Mouse (Mus musculus) thymus, adult 2 months (tissue): ENCODE data around the gene Gpnmb. TPM values are rescaled to one million over a fixed set of nuclear protein-coding genes. Genes with fewer than 3 reads are reported as not detected.

Experiments
- DNase-seq: peaks from one replicate; pipeline ENCODE4 v3.0.0; 2021
- H3K27ac ChIP-seq: fragments of 200-500 bp; 2 replicates; pipeline ENCODE4 v1.5.1; 2012; ENCODE audit warnings: low read length, control low read depth; ENCODE audit not compliant: control insufficient read depth, insufficient read depth
- H3K27me3 ChIP-seq: fragments of 200-500 bp; 2 replicates; pipeline ENCODE4 v1.6.1; 2012; ENCODE audit warnings: mild to moderate bottlenecking, low read length, moderate library complexity, mixed read lengths; ENCODE audit not compliant: control insufficient read depth, insufficient read depth
- H3K36me3 ChIP-seq: fragments of 200-500 bp; 2 replicates; pipeline ENCODE4 v1.6.1; 2012; ENCODE audit warnings: mild to moderate bottlenecking, low read length, moderate library complexity; ENCODE audit not compliant: control insufficient read depth, insufficient read depth
- H3K4me1 ChIP-seq: fragments of 200-500 bp; replicated peaks from 2 replicates; pipeline ENCODE4 v1.6.1; 2012; ENCODE audit warnings: low read length; ENCODE audit not compliant: control insufficient read depth, insufficient read depth
- H3K4me3 ChIP-seq: fragments of 200-500 bp; 2 replicates; pipeline ENCODE4 v1.5.1; 2012; ENCODE audit warnings: mild to moderate bottlenecking, low read length, control low read depth, moderate library complexity; ENCODE audit not compliant: control insufficient read depth, insufficient read depth
- CTCF ChIP-seq: fragments of 200-500 bp; IDR thresholded peaks from 2 replicates; pipeline ENCODE4 v1.5.1; 2012; ENCODE audit warnings: mild to moderate bottlenecking, control low read depth, low read length, moderate library complexity, borderline replicate concordance; ENCODE audit not compliant: control insufficient read depth, poor library complexity, insufficient read depth; ENCODE audit errors: extremely low read depth
- POLR2A ChIP-seq: fragments of 200-500 bp; IDR thresholded peaks from 2 replicates; pipeline ENCODE4 v1.6.1; 2012; ENCODE audit warnings: mild to moderate bottlenecking, low read length, control low read depth, moderate library complexity; ENCODE audit not compliant: control insufficient read depth, poor library complexity, insufficient read depth; ENCODE audit errors: extremely low read depth
- WGBS: fragments of 180-500 bp; shearing (Covaris S2); methylation state at CpG from one replicate; pipeline ENCODE4 v1.1.7; 2018; 5-methylcytosine and 5-hydroxymethylcytosine counted together
- polyA plus RNA-seq: library from polyadenylated mRNA; depleted of rRNA; stranded (reverse); fragments of >200 nt; gene quantifications from 2 replicates; pipeline ENCODE4 v1.2.3, GENCODE M21; 2012

The Gpnmb gene
- polyA plus RNA-seq, 1 experiment = 15.2 TPM

GRCm38 (mm10) chr6:49046502-49046901, 10.2 kb downstream of the Gpnmb start:
- Histone ChIP-seq H3K27me3 (no peaks in the 10 kb centered on the region), H3K4me3 (no peak overlapping the region), H3K36me3 (no peaks in the 10 kb centered on the region), H3K27ac (no peak overlapping the region), H3K4me1 (0 out of 2 replicates have a peak, but pooled peaks cover 4% of the 10 kb centered on the region)
- WGBS = 77% methylated on average over 6 of the region's 6 CpGs
- TF ChIP-seq CTCF = no peak
- TF ChIP-seq POLR2A = no peak
- no peak for DNase-seq

GRCm38 (mm10) chr6:49046976-49047375, 10.6 kb downstream of the Gpnmb start:
- WGBS = 95% methylated on average over 8 of the region's 8 CpGs
- TF ChIP-seq POLR2A (no peak), CTCF (no peak)
- Histone ChIP-seq H3K4me1 (peaks cover 8% of the 10 kb centered on the region), H3K27me3 (no peaks in the 10 kb centered on the region), H3K4me3 (no peak overlapping the region), H3K36me3 (no peaks in the 10 kb centered on the region), H3K27ac (no peak overlapping the region)
- DNase-seq = no peak

- no peak overlapping the region for H3K27ac ChIP-seq
- WGBS = 83% methylated on average over 10 of the region's 10 CpGs
- no peak for DNase-seq
Observed at GRCm38 (mm10) chr6:49047848-49048247, 11.5 kb downstream of the Gpnmb start.

GRCm38 (mm10) chr6:49048395-49048794, 12.0 kb downstream of the Gpnmb start:
- no peak for DNase-seq
- H3K36me3 ChIP-seq = no peaks in the 10 kb centered on the region
- TF ChIP-seq CTCF = no peak
- TF ChIP-seq POLR2A = no peak
- no peak overlapping the region for H3K4me3 ChIP-seq
- 91% methylated on average over 10 of the region's 10 CpGs for WGBS
- no peaks in the 10 kb centered on the region for H3K27me3 ChIP-seq
- H3K27ac ChIP-seq = no peak overlapping the region
- H3K4me1 ChIP-seq = peaks cover 11% of the 10 kb centered on the region

More at GRCm38 (mm10) chr6:49047848-49048247, 11.5 kb downstream of the Gpnmb start:
- Histone ChIP-seq H3K27me3 (no peaks in the 10 kb centered on the region), H3K36me3 (no peaks in the 10 kb centered on the region), H3K4me1 (peaks cover 11% of the 10 kb centered on the region), H3K4me3 (no peak overlapping the region)
- TF ChIP-seq CTCF = no peak
- no peak for TF ChIP-seq POLR2A

- Histone ChIP-seq H3K36me3 (no peaks in the 10 kb centered on the region), H3K27me3 (no peaks in the 10 kb centered on the region), H3K27ac (no peak overlapping the region), H3K4me3 (no peak overlapping the region), H3K4me1 (peaks cover 11% of the 10 kb centered on the region)
- 30% methylated on average over 11 of the region's 11 CpGs for WGBS
- no peak for DNase-seq
- TF ChIP-seq CTCF (no peak), POLR2A (no peak)
Observed at GRCm38 (mm10) chr6:49050677-49051410, 14.5 kb downstream of the Gpnmb start.

GRCm38 (mm10) chr6:49052191-49052590, 15.8 kb downstream of the Gpnmb start:
- 8% methylated on average over 5 of the region's 5 CpGs for WGBS
- Histone ChIP-seq H3K4me3 (no peak overlapping the region), H3K4me1 (peaks cover 11% of the 10 kb centered on the region), H3K27me3 (no peaks in the 10 kb centered on the region), H3K36me3 (no peaks in the 10 kb centered on the region), H3K27ac (peak overlapping the region; percentile 45; the same call in 1 of the 2 replicates)
- DNase-seq = no peak
- TF ChIP-seq CTCF (no peak), POLR2A (no peak)

GRCm38 (mm10) chr6:49055256-49055733, 18.9 kb downstream of the Gpnmb start:
- Histone ChIP-seq H3K27ac (no peak overlapping the region), H3K27me3 (no peaks in the 10 kb centered on the region), H3K4me3 (no peak overlapping the region), H3K4me1 (peaks cover 11% of the 10 kb centered on the region), H3K36me3 (no peaks in the 10 kb centered on the region)
- 95% methylated on average over 7 of the region's 7 CpGs for WGBS
- no peak for DNase-seq
- TF ChIP-seq CTCF (no peak), POLR2A (no peak)

- no peak overlapping the region for H3K27ac ChIP-seq
- no peaks in the 10 kb centered on the region for H3K36me3 ChIP-seq
- no peak for TF ChIP-seq POLR2A
- no peak for TF ChIP-seq CTCF
- no peak for DNase-seq
- no peak overlapping the region for H3K4me3 ChIP-seq
- H3K4me1 ChIP-seq = peaks cover 8% of the 10 kb centered on the region
- 97% methylated on average over 9 of the region's 9 CpGs for WGBS
- H3K27me3 ChIP-seq = no peaks in the 10 kb centered on the region
Observed at GRCm38 (mm10) chr6:49056009-49056408, 19.7 kb downstream of the Gpnmb start.
